Mouse (Mus musculus) adipocyte (in vitro differentiated cells): ENCODE measurements around the gene Rabl6.
A peak's percentile ranks its signal among the peaks of the same experiment; 100 is the strongest.

Source experiments
- DNase-seq: peaks from one replicate; pipeline ENCODE4 v3.0.0-alpha.2; 2016; ENCODE audit warnings: low spot score

Rabl6 gene

DNA sequence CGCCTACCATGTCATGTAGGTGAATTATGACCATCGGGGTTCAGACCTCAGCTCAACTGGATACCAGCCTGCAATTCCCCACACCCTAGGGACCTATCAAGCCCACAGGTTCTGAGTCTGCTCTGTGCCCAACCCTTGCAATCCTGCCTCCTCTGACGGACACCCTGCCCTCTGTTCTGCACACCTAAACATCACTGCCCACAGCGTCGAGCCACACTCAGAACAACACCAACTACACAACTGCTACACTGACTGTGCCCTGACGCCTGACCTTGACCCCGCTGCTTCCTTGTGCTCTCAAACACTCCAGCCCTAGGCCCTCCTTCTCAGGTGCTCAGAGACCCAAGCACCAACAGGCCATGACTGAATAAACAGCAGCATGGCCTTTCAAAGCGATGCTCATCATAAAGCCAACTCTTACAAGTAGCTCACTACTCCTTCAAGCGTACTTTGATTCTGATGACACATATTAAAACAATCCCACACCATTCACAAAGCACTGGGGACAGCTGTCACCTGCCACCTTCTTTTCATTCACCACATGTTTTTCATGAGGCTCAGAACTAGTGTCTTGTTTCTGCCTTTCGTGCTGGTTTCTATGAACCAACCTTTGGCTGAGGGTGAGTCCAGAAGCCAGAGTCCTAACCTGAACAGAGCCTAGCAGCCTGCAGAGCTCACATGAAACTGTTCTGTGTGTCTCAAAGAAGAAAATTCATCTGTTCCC is 66.5 kb downstream of the Rabl6 start:
- no peak for DNase-seq

DNA sequence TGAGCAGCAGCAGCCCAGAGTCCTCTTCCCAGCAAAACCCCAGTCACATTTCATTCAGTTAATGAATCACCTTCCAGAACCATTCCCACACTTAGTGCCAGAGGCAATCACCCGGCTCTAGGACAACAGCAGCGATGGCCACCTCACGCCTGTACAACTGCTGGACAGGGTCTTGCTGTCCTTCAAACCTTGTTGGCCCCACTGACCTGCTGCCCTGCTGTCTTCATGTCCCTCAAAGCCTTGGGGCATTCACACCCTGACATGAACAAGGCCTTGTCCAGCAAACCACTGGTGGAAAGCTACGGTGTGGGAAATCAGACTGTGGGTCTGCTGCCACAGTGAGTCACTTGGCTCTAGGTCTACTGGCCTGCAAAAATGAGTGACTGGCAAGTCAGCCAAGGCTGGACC is 67.8 kb downstream of the Rabl6 start:
- DNase-seq = peak; percentile 41

GRCm38 (mm10) chr2:25536531-25536930 is 71.8 kb downstream of the Rabl6 start:
- peak; percentile 31 for DNase-seq

DNA sequence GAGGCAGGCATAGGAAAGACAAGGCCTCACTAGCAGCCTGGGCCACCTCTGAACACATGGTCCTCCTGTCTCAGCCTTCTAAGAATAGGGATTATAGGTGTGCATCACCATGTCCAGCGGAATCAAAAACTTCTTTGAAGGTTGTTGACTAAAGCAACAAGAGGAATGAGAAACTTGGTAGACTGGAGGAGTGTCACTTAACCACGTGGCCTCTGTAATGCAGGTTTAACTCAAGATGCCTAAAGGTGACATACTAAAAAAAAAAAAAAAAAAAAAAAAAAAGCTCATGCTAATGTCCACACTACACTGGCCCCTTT is 73.5 kb downstream of the Rabl6 start:
- DNase-seq = no peak

DNA sequence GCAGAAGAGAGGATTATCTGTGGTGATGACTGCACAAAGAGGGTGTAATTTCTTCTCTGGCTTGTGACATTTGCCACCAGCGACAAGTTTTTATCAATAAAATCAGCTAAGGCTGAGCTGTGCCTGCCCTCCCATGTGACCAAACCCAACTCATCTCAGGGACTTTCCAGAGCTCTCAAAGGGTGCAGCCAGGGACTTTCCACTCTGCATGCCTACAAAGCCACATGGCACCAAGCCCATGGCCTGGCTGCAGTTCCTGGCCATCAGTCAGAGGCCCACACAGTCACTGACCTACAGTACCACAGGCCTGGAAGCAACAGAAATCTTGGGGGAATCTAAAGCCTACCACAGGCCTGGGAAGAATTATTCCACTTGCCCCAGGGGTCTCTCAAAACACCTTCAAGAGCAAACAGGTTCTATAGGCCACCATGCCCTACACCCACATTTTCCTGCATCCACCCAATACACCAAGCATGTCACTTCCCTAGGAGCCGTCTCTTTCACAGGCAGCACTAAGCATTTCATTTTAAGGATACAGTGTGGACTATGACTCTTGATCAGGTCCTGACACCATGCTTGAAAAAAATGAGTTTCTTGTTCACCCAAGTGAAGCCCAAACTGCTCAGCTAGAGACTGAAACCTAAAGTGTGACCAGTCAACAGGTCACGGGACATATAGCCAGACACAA is 74.0 kb downstream of the Rabl6 start:
- DNase-seq = peak; percentile 96

DNA sequence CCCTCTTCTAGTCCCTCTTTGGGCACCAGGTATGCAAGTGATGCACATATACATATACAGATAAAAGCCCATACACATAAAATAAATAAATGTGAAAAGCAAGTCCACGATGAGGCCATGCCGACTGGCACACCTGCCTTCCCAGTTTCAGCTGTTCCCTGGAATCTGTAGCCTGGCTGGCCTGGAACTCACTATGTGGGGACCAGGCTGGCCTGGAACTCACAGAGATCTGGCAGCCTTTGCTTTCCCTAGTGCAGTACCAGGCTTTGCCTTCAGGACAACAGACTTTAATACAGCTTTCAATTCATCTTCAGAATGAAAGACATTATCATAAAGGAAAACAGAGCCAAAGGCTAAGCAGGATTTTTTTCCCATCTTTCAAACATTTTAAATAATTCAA is 74.6 kb downstream of the Rabl6 start:
- DNase-seq = peak; percentile 39
